Mouse (Mus musculus): ENCODE measurements around the gene Xrcc6.

Gene Xrcc6

DNA sequence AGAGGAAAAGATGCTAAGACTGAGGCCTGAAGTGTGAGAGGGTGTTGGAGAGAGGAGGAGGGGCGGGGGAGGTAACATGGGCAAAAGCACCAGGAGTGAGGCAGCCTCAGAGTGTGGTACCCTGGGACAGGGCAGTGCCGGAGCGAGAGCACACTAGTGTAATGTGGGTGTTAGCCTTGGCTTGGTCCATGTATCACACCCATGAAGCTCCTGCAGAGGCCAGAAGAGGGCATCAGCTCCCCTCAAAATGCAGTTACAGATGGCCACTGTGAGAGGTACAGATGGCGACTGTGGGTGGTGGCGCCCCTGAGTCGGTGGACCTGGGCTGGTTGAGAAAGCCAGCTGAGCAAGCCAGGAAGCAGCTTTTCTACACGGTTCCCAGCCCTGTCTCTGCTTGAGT is 93.5 kb downstream of the Xrcc6 start:
- DNase-seq (ENCODE audit: low read depth, low spot score): no peak

- no peak for DNase-seq (ENCODE audit: low read depth, low spot score)
These were observed 98.0 kb downstream of the Xrcc6 start for GRCm38 (mm10) chr15:82085606-82086005.

GRCm38 (mm10) chr15:82086131-82086530 is 98.5 kb downstream of the Xrcc6 start:
- peak; percentile 65 for DNase-seq (ENCODE audit: low read depth, low spot score)

DNA sequence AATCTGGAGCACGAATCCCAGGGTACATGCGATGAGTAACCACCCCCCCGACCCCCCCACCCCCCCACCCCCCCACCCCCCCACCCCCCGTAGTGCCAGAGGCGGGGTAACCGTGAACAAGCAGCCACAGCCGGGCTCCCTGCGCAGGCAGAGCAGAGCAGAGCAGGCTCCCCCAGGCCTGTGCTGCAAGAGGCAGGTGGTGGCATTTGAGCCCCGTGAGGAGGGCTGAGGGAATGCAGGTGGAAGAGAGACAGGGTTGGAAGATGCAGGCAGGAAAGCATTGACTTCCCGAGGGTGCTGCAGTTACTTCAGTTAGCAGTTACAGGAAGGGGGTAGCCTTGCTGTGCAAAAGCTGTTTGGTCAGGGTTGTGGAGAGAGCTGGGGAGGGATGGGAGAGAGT is 99.6 kb downstream of the Xrcc6 start:
- DNase-seq (ENCODE audit: low read depth, low spot score): peak; percentile 11
